Mouse (Mus musculus) urinary bladder, postnatal 25 days (tissue): ENCODE measurements around the gene Acsm2.
"Not testable (repeated sequence)": the region's sequence is repeated elsewhere in the genome, so short reads cannot be mapped to it uniquely, and the experiment has no call there.

Experiments used
- DNase-seq: peaks from one replicate; pipeline ENCODE4 v3.0.0; 2022; ENCODE audit warnings: low spot score

Acsm2 gene

DNA sequence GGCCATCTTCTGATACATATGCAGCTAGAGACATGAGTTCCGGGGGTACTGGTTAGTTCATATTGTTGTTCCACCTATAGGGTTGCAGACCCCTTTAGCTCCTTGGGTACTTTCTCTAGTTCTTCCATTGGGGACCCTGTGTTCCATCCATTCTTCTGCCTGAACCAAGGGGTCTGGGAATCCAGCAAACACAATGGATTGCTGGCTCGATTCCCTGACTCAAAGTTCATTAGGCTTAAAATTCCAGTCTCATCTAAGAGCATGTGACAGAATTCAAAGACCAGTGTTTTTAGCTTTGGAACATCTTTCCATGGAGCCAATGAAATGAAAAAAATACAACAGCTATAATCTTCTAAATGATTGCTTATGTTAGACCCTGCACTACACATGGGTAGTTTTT is 8.3 kb downstream of the Acsm2 start:
- DNase-seq, result not testable (repeated sequence)

DNA sequence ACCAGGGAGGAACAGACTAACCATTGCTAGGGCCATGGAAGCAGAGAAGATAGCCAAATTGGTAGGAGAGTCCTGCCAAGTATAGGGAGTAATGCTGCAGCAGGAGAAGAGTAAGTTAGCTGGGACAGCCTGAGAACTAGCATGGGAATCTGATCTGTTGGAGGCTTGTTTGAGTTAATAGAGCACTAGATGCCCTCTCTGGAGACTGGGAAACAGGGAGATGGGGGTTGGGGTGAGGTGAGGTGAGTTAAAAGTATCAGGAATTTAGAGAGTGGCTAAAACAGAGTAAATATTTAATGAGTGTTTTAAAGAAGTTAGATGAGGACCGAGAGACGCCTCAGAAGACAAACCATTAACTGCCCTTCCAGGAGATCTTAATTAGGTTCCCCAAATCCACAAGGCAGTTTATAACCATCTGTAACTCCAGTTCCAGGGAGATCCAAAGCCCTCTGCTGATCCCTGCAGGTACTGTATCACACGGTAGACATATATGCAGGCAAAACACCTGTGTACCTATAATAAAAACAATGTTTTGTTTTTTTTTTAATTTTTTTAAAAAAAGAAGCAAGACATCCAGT is 40.5 kb downstream of the Acsm2 start:
- DNase-seq, result no peak

DNA sequence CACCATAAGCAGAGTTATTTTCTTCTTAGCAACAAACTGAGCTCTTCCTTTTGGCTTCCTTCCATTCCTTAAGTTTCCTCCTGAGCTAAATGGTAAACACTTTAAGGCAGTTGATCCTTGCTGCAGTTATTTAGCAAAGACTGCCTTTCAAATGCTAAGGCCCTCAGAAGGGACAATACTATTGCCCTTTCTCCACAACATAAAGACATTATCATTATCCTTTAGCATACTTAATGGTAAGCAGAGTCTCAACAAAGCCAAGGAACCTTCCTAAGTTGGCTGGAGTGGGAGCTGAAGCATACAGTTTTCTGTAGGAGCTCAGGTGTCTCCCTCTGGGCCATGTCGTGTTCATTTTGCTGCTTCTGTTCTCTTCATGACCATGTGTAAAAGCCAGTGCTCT is 41.2 kb downstream of the Acsm2 start:
- no peak for DNase-seq

DNA sequence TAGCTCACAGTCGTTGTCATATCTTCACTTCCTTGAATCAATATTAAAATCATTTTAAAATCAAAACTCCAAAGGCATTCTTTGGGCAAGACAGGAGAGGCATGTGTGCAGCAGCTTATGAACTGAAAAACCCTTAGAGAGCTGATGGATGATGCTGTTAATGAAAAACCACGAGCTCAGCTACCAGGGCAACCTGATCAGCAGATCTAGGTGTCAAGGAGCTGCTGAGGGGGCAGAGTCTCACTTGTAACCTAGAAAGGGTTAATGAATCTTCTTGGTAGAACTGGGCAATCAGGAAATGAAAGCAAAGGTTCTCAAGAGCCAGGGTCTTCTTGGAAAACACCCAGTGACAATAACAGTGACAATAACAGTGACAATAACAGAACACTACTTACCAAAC is 42.4 kb downstream of the Acsm2 start:
- DNase-seq, result no peak

DNA sequence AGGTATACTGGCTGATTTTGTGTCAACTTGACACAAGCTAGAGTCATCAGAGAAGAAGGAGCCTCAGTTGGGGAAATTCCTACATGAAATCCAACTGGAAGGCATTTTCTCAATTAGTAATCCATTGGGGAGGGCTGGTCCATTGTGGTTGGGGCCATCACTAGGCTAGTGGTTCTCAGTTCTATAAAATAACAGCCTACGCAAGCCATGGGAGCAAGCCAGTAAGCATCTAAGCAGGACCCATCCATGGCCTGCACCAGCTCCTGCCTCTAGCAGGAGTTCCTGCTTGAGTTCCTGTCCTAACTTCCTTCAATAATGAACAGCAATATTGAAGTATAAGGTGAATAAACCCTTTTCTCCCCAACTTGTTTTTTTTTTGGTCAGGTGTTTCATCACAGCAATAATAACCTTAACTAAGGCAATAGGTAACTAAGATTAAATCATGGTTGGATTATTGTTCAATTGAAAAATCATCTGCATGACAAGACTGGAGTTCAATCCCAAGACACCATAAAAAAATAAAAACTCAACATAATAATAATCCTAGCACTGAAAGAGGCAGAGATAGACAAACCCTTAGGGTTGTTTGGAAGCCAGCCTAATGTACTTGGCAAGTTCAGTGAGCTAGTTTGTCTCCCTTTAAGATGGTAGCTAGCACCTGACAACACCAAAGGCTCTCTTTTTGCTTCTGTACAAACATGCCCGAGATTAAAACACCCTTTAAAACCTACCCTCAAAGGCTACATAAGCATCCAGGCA is 47.2 kb downstream of the Acsm2 start:
- no peak for DNase-seq

DNA sequence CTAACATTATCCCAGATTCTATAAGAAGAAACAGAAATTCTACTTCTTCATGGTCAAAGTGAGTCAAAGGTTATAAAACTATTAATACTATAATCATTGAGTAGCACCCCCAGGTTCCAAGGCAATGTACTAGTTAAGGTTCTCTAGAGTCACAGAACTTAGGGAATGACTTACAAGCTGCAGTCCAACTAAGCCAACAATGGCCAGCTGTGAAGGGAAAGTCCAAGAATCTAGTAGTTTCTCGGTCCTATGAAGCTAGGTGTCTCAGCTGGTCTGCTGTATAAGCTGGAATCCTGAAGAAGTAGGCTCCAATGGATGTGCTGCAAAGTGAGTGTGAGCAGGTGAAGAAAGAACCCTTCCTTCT is 47.8 kb downstream of the Acsm2 start:
- no peak for DNase-seq

DNA sequence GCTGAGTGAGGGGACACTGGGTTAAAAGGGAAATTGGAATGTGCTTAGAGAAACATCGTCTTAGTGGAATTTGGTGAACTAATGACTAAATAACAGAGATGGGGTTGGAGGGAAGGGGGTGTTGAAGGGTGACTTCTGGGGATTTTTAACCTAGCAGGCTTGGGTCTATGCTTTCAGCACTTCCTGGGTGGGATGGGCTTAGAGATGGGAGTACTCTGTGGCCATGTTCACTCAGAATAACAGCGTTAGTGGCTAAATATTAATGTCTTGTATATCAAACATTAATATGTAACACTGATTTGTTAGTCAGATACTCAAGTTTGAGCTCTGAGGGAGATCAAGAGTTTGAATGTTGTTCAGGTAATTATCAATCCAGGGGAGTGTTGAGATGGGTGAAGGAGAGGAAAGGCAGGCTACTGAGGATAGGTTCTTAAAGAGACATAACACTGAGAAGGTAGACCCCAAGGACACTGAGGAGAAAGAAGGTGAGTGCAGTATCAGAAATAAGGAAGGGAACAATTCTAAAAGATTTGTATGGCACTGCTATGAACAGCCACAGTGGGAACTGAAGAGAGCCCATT is 50.9 kb downstream of the Acsm2 start:
- no peak for DNase-seq

DNA sequence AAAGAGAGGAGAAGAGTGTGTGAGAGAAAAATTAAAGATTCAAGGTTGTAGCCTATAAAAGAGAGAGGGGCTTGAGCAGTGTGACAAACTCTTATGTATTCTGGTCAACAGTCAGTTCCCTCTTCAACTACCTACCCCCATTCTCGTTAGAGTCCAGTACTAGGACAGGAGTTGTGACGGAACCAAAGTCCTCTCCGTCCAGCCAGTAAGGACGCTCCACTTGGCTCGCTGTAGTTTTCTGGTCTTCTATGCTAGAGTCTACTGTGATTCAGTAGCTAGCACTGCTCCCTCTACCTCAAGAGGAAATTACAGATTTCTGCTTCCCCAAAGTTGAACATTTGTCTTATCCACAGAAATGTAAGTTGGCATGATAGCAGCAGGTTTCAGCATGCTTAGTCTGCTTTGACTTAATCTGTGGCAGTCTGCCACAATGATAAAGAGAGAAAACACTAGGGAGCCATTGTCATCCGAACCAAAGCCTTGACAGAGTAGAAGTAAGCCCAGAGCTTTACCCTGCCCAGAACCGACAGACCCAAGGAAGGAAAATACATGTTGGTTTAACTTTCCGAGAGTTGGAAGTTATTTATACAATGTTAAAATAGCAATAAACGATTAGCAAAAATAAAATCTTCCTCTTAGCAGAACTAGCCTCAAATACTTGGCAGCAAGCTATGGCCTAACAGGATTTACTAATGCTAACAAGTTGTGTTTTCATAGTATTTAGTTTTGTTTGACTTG is 52.0 kb downstream of the Acsm2 start:
- DNase-seq, result no peak

DNA sequence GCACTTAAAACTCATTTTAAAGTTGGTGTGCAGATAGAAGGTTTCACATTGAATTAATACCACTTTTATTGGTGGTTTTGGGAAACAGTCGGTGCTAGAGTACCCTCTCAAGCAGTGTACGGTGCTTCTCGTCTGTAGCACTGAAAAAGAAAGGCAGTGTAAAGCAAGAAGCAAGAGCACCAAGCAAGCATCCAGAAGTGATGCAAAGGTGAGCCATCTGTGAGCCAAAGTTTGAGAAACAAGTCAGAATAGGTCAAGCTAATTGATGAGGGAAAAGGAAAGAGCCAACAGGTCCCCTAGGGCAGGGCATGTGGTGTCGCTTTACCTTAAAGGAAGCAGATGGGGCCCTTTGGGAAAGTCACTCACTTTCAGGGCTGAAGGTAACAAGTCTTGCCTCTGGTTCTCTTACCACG is 52.5 kb downstream of the Acsm2 start, which contains the start of gene Acsm1:
Acsm1 (plus strand) TSS at position 363 of the 413 bp plus-strand sequence.
- DNase-seq, result no peak

DNA sequence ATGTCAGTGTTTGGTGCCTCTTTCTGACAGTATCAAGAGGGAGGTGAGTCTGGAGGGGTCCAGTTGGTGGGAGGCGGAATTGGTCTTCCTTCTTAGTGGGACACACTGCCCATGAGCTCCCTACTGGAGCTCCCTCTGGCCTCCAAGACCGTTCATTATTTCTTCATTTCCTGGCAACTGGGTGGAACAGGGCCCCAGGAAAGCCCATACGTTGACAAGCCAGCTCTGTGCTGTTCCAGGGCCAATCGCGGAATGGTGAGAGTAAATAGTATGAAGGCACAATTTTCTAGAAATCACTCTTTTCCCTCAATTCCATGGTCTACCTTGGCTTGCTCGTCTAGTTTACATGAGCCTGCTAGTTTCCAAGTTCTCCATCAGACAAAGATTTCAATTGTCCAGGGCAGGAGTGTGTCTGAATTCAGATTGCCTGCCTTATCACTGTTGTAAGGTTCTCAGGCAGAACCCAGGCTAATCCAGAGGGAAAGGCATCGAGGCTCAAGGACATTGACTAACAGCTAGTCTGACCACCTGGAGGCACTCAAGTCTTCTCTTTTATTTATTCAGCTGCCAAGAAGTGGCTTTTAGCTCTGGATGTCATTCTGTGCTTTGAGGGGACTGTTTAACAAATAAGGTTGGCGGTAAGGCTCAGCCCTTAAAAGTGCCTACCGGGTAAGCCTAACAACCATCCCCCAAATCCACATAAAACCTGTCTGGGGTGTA is 53.8 kb downstream of the Acsm2 start:
- no peak for DNase-seq

DNA sequence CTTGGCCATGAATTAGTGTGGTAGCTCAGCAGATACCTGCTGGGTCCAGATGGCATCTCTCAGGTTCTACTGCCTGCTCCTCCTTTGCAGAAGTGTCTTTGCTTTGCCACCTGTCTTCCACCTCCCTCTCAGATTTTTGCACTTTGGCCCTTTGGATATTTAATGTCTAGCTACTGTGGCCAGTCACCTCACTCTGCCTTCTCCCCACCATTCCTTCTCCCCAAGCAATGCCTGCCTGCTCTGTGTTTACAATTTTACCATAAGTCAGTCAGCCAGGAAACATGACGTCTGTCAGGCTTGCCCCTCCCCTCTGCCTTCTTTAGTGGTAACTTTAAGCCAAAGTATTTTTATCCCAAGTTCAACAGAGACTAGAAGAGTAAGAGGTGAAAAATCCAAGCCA is 62.4 kb downstream of the Acsm2 start:
- DNase-seq, result no peak

DNA sequence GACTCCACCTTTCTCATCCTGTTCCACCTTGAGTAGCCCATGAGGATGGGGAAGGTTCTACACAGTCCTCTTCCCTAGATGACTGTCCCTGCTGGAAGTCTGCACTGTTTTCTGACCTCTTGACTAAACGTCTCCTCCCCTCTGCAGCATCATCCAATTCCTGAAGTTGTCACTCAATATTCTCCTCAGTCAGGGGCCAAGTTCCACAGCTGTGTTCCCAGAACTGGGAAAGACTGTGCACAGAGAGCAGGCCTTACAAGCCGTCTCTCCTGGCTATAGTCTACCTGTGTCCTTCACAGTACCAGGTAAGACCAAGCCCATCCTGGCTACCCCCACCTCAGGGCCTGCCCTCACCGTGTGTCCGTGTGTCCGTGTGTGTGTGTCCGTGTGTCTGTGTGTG is 63.5 kb downstream of the Acsm2 start:
- no peak for DNase-seq

DNA sequence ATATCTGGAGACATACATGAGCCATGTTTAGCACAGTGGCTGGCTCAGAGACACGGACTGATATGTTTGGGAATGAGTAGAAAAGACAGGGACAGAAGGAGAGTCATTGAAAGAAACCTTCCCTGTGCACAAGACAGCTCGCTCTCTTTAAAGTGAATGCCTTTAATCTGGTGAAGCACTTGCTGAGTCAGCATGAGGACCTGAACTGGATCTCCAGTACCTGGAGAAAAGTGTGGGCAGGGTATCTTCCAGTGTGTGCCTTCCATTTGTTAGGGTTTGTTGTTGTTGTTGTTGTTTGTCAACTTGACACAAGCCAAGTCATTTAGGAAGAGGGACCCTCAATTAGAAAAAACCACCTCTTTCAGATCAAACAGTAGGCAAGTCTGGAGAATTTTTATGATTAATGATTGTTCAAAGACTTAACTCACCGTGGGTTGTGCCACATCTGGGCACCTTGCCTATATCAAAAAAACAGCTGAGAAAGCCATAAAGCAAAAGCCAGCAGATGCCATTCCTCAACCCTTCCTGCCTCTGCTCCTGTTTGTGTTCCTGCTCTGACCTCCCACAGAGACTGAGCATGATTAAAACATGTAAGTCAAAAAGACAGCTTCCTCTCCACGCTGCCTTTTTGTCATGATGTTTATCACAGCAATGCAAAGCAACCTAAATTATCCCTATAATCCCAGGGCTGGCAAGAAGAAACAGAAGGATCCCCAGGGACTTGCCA is 64.2 kb downstream of the Acsm2 start:
- no peak for DNase-seq

DNA sequence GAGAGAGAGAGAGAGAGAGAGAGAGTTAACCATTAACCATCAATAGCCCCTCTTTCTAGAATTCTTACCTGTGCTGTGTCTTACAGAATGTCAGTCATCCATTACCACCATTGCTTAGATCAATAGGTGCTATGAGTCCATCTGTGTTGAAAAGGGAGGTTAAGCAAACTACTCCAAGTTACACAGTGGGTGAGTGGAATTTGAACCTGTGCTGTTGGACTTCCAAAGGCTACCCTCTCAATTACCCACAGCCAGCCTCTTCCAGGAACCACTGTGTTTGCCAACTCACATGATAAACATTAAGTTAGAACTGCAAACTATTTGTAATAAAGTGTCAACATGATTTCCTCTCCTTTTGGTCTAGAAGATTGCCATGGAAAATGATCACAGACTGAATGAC is 66.0 kb downstream of the Acsm2 start:
- no peak for DNase-seq

DNA sequence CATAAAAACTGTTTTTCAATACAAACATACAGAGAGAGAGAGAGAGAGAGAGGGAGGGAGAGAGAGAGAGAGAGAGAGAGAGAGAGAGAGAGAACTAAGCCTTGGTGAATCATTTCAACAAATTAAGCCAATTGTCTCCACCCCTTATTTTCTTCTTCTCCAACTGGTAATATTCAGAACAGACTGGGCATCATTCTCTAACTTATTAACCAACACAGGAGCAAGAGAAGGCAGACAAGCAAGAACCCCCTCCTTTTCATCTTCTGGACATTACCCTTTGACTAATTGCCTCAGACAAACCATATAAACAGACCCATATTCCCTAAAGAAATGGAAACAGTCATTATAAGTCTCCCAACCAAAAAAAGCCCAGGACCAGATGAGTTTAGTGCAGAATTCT is 84.6 kb downstream of the Acsm2 start:
- no peak for DNase-seq

DNA sequence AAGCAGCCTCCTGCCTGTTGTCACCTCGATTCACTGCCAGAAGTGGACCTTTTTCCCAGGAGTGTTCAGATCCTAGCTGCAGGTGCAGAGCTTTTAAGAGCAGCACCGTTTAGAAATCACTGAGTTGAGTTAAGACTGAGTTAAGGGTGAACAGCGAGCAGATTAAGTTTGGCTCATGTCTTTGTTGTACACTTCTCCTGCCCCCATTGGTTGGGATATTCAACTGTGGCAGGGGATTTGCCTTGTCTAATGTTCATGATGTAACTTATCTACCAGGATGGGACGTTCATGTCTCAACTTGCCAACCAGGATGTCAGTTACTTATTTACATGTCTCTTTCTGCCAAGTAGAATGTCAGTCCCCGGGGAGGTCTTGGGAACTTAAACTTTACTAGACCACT is 88.2 kb downstream of the Acsm2 start:
- DNase-seq, result no peak
